Comparison of ENCODE assay signal across 14 mouse cellular contexts in the genomic region with DNA sequence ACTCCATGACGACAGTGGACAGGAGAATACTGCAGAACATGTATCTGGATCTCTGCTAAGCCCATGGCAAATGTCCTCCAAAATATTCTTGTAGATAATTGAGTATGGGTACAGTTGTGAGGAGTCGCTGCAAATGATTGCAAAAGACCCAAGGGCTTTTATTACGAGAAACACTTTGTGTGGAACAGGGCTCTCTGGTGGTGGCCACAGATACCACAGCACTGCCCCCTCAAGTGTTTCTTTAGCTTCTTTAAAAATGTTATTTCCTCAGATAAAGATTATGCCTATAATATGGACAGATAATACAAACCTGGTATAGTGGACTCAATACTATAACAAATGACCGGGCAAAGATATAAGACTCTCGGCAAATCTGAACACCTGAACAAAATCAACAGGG.
"Had no signal": no experiment of that assay in that cellular context is flagged by ENCODE, and none has a peak within 500 bp of the region (broad histone marks: within the 10 kb centered on the region; RNA-seq: fewer than 3 reads in every experiment).

No protein-coding gene starts in this region.

- H3K27ac ChIP-seq: limb, embryonic 12.5 days; liver, embryonic 13.5 days; macrophage had no signal

- ATAC-seq: intestine, embryonic 16.5 days; liver, postnatal 0 days; midbrain, embryonic 16.5 days had no signal

- H3K27me3 ChIP-seq: limb, embryonic 12.5 days; liver, embryonic 13.5 days had no signal

- H3K36me3 ChIP-seq: limb, embryonic 12.5 days; liver, embryonic 13.5 days had no signal

- H3K4me2 ChIP-seq: limb, embryonic 12.5 days; liver, embryonic 13.5 days; midbrain, embryonic 11.5 days had no signal

- H3K4me3 ChIP-seq: limb, embryonic 12.5 days; liver, embryonic 13.5 days; megakaryocyte, embryonic 14.5 days had no signal

- H3K9me3 ChIP-seq: limb, embryonic 12.5 days; liver, embryonic 13.5 days; megakaryocyte, embryonic 14.5 days had no signal

- DNase-seq: kidney, adult 8-10 months; kidney, postnatal 4 days; liver; liver, embryonic 13.5 days; liver, postnatal 0 days; lung, postnatal 10 days; right cerebral cortex, postnatal 14 days; thymus, postnatal 4 days had no signal

- H3K9ac ChIP-seq: limb, embryonic 12.5 days; liver, embryonic 13.5 days; liver, postnatal 0 days had no signal
